Mouse (Mus musculus) ZHBTc4 (cell line): Measurements from ENCODE around the gene Tmem164.
A peak's percentile ranks its signal among the peaks of the same experiment; 100 is the strongest.

Source experiments
- DNase-seq: peaks from one replicate; pipeline ENCODE4 v3.0.0-alpha.2; 2011; ENCODE audit warnings: low read depth, low spot score

Gene Tmem164

DNA sequence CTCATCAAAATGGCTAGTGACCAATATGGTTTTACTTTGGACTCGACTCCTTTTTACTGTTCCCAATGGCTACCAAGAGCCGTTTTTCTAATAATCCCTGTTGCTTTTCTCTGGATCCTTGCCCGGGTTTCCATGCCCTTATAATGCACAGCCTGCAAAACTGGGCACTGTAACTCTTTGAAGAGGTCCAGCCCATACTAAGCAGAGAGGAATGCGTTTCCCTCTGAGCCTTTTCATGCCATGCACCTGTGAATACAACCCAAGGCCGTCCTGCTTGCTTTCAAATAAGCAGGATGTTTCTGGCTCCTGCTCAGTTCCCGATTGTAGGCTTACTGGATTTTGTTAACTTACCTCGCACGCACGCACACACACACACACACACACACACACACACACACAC, 7.3 kb downstream of the Tmem164 start:
- no peak for DNase-seq

DNA sequence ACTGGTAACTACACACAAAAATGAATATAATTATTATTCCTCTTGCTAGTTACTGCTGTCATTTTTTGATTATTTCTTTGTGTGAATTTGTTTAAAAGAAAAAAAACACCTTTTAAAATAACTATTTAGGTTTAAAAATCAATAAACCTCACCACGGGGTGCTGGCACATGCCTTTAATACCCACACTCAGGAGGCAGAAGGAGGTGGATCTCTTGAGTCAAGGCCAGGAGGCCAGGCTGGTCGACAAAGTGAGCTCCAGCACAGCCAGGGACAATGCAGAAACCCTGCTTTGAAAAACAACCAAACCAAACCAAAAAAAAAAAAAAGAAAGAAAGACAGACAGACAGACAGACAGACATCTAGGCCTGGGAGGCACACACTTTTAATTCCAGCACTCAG, 12.1 kb downstream of the Tmem164 start:
- no peak for DNase-seq

DNA sequence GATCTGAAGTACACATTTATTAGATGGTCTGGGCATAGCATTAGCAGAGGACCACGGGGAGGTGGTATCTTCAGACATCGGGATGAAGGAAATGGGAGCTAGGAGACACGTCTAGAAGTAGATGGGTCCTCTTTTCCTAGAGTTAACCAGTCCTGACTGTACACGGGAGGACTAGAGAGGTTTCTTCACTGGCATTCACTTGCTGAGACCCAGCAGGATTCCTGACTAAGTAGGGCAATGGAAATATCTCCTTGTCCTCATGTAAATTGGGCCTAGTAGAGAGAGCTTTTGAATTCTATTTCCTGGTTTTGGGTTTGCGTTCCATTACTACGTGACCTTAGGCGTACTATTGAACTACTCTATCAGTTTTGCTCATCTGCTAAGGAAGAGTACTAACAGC, 13.1 kb downstream of the Tmem164 start:
- DNase-seq, result no peak

DNA sequence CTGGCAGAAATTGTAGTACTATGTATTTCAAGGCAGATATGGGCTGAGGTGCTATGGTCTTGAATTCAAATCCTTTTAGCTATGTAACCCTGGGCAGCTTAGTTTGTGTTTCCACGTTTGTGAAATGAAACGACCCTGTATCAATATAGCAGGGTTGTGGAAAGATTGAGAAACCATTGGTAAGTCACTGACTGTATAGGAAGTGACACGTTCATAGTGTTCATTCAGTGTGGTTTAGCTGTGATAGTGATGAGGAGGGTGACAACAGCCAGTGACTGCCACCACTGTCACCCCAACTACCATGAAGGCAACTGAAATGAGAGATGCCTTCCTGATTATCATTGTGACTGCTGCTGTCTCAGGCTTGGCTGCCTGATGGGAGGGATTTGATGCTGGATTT, 13.7 kb downstream of the Tmem164 start:
- no peak for DNase-seq

DNA sequence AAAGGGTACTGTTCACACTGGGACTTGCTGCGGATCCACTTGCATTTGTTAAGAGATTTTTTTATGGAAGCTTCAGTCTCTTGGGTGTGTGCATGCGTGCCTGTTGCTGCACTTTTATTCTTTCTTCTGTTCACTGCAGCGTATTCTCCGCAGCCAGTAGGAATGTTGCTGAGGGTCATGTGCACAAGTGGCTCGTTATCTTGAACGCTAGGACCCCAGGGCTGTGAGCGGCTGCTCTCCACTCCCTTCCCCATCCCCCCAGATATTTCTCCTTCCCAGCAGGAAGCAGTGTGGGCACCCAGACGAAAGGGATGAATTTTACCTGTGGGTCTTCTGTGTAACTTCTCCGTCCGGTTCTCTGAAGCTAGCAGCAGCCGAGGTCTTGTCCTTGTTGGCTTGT, 15.6 kb downstream of the Tmem164 start:
- no peak for DNase-seq

DNA sequence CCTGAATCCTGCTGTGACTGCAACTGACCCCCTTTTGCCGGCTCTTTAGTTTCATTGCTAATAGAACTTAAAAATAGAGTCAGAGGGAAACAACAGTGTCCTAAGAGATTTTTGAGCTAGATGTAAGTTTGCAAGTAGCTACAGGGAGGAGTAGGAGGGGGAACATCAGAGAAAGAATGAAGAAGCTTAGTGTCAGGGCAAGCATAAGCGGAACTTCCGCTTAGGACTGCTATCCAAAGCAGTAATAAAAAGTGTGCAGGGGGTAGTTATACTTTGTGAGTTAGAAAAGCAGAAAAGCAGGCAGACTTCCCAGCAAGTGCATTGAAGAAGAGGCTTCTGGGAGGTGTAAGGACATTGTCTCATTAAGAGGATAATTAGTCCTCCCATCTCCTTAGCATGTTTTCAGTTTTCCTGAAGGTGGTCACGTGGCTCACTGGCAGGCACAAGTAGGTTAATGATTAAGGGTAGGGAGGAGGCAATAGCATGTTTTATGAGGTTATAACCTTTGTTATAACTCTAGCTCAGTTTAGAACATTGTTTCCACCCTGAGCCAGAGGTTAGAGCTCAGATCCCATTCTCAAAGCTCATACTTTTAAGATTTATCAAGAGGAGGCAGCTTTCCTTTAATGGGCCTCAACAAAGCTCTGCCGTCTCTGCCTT, 16.5 kb downstream of the Tmem164 start:
- no peak for DNase-seq

DNA sequence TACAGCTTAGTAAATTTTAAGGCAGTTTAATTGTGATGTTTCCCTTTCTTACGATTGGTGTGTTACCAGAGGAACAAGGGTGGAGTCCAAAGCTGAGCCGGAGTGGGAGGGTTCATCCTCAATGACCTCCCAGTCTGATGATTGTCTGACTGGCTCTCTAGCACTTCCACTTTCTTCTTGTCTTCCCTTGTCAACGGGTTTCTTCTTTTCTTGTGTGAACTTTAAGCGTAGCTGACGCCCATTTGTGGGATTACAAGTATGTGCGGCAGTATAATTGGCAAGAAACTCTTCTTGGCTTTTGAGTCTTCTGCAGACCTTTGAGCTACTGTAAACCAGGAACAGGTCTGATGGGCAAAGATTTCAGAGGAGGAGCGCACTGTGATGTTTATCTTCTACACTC, 17.0 kb downstream of the Tmem164 start:
- DNase-seq, result peak; percentile 27

DNA sequence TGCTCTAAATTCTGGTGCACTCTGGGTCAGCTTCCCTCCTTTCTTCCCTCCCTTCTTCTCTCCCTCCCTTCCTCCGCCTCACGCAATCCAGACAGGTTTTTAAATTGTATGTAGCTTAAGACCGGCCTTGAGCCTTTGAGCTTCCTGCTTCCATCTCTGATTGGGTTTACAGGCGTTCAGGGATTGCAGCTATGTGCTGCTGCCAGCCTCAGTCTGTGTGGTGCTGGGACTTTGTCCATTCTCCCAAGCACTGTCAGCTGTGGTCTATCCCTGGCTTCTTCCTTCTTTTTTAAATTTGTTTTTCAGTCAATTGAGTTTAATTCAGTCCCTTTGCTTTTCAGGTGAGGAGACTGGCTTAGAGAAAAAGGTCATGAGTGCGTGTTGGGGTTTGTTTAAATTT, 20.9 kb downstream of the Tmem164 start:
- DNase-seq, result no peak

DNA sequence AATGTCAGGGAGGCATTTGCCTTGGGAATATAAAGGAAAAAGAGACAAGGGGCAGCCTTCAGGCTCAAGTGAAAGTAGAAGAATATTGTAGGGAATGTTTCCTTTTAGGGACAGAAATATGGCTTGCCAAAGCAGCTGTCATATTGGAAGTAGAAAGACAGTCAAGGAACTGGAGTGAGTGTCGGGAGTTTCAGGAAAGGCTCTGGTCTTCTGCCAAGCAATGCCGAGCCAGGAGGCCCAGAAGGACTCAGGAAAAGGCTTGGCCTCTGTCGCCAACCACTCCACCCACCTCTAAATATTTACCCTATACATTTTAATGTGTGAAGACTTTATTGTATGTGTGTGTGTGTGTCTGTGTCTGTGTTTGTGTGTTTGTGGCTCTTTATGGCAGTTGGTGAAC, 21.4 kb downstream of the Tmem164 start:
- DNase-seq, result no peak

DNA sequence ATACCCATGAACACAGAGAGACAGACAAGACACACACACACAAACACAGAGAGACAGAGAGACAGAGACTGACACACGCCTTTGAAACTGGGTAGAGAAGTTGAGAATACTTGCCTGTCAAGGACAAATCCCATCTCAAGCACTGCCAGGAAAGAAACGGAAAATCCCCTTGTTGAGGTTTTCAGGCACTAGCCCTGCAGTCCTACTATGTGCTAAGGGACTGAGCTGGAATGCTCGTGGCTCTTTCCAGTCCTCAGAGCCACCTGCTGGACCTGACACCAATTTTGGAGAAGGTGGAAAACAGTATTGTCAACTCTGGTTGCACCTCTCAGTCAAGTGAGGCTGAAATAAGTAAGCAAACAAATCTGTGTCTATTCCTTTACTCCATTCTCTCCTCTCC, 22.7 kb downstream of the Tmem164 start:
- DNase-seq, result no peak

DNA sequence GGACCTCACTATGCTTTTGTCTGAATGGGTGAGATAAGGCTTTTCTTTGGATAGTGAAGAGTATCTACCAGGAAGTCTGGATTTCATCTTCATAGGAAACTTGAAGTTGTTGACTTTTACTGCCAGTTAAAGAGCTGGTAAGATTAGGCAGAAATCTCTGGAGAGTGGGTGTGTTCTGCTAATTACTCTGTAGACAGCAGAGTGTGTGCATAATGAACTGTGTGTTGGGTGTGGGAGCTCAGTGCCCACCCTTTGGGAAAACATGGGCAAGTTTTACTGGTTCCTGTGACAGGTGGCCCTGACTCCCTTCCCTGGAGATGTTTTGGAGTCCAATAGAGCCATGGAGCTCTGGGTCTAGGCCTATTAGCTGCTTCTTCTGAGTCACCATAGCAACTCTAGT, 27.1 kb downstream of the Tmem164 start:
- DNase-seq, result no peak

DNA sequence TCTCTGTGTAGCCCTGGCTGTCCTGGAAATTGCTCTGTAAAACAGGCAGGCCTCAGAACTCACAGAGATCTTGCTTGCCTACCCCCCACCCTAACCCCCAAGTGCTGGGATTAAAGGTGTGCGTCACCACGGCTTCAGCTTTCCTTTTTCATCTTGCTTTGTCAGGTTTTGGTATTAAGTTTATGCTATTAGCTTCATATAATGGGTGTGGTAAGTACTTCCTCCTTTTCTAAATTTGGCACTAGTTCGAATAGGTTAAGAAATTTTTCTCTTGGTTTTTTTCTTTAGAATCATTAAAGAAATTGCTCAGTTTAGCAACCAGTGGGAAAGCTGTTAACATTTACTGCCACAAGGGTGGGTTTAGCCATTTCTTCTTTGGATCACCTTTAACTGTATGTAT, 34.8 kb downstream of the Tmem164 start:
- no peak for DNase-seq

DNA sequence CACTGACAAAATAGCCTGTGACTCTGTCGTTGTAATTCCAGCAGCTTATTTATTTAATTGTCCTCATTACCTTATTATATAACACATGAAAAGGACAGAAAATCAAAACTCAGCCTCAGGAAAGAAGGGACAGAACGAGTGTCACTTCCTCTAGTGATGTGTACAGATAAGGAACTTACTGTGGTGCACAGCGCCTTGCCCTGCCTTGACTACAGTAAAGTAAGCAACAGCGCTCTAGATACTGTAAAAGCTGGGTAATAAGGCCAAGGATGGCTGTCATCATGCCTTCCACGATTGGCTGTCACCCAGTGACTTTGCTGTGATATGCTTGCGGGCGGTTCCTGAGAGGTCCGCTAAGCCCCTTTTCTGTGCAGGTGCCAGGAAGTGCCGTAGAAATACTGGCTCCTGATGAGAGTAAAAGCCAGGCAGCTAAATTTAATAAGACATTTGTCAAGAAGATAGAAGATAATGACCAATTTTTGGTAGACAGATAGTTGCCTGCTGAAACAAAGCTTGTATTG, 36.8 kb downstream of the Tmem164 start:
- no peak for DNase-seq

DNA sequence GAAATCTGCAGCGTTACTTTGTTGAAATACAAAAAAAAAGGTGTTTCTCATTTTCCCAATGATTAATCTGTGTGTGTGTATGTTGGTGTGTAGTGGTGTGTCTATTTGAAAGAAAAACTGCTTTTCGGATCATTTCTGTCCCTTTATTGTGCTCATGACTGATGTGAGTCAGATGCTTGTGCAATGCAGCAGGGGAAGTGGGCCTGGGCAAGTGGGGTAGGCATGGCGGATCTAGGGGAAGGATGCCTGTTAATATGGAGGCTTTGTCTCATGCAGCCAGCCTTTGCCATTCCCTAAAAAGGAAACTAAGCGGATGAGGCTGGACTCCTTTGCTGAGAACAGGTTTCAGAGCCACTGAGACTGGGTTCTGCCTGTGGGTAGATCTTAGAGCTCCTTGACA, 37.6 kb downstream of the Tmem164 start:
- DNase-seq, result no peak

DNA sequence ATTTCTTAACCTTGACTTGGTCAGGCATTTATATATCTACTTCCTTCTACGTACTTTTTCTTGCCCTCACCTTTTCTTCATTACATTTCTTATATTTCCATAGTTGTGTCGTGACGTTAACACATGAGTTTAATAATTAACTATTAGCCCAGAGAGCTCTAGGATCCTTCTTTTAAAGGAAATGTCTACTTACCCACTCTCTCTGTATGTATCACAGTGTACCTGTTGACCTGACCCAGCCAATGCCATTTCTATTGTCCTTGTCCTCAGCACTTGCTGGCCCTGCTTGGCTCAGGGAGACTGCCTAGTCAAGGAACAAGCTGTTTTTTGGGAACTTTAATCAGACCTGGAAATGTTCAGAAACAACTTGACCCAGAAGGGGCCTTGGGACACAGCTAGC, 40.7 kb downstream of the Tmem164 start:
- no peak for DNase-seq

DNA sequence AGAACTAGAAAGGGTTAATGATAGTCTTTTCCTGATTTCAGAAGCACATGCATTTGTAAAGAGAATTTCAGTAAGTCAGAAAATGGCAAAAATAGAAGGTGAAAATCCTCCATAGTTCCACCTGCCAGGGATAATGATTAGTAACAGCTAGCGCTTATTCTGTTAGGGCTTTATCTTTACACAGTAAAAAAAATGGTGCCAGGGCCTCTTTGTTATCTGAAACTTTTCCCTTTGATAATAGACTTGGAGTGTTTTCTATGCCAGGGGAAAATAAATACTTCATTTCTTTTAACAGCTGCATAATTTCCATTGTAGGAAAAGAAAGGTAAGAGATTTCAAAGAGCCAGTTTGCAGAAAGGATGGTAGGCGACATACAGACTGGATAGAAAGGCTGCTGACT, 43.0 kb downstream of the Tmem164 start:
- no peak for DNase-seq

DNA sequence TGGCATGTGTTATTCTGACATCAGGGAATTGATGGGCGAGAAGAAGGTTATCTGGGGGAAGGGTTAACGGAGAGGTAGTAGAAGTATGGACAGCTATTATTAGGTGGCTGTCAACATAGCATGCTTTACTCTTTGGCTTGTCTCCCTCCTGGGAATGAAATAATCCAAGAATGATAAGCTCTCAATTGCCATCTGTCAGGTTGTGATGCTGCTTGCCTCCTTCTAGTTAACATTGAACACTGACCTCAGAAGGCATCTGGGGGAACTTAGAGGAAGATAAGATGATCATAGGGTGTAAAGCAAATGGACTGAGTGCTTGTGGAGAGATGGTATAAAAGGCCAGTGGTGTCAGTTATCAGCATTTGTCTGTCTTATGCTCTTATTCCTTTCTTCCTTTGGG, 44.4 kb downstream of the Tmem164 start:
- no peak for DNase-seq

DNA sequence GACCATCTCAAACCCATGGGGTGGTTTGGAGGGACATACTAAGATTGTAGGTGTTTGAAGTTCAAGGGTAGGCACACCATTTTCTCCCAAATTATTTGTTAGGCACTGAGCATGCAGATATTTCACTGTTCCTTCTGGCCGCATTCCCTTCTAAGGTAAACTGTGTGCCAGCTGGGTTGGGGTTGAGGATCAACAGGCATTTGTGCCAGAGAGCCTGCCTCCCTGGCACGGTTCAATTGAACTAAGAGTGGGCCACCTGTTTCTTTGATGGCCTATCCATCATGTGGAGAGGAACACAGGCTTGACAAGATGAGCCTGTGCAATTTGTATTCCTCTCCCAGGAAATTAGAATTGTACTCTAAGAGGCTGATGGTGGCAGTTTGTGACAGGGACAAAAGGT, 45.1 kb downstream of the Tmem164 start:
- DNase-seq, result no peak

DNA sequence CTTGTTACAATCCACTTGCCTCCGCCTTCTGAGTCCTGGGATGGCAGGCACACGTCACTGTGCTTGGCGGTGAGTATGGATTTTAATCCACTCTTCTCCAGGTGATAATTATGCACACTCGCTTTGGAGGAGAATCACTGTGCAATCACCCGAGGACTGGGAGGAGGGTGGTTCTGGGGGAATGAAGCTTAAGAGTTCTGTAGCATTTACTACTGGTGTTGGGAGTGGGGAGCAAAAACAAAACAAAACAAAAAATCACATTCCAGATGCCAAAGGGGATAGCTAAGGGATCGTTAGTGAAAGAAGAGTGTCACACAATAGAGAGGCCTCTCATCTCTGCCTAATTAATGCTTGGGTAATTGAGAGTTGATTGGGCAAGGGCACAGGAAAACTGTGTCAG, 46.6 kb downstream of the Tmem164 start:
- DNase-seq, result no peak

DNA sequence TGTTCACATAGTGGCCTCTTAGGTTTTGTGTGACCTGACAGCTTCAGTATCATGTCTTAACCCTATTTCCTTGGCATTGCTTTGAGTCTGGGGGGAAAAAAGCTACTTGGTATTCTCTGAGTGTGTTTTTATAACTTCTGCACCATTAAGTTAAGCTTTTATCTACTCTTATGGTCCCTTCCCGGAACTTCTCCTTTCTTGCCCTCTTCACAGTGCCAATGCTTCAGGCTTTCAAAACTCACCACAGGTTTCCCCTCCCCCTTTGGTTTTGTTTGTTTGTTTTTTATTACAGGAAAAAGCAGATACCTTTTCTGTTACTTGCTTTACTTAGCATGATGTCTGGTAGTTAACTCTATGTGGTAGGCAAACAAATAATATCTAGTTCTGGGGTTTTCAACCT, 47.8 kb downstream of the Tmem164 start:
- no peak for DNase-seq

DNA sequence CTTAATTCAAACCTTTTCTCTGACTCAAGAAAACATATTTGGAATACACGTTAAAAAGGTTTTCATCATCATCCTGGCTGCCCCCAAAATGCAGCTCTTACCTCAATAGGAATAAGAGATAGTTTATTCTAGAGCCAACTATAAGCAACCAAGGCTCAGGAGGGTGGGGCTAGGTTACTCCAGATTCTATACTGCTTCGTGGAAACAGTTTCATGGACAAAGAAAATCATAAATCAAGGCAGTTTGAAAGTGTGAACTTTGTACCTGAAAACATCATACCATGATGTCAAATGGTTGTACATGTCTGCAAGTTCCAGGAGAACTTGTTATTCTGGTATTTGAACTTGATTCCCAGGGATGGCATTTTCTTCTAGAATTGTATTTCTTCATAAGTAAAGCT, 48.3 kb downstream of the Tmem164 start:
- no peak for DNase-seq

DNA sequence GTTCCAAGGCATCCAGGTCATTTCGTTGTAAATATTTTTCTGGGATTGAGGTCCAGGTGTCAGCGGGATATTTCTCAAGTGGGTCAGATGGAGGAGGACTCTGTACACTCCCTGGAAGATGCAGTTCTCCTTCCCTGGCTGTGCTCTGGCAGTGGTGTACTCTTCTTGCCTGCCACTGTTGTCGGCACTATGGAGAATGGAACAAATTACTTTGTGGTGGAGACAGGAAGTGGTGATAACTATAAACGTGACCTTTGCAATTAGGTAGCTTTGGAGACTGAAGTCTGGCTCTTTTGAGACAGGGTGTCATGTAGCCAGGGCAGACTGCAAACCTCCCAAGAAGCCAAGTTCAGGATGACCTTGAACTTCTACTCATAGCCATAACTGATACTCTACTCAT, 55.9 kb downstream of the Tmem164 start:
- DNase-seq, result no peak

DNA sequence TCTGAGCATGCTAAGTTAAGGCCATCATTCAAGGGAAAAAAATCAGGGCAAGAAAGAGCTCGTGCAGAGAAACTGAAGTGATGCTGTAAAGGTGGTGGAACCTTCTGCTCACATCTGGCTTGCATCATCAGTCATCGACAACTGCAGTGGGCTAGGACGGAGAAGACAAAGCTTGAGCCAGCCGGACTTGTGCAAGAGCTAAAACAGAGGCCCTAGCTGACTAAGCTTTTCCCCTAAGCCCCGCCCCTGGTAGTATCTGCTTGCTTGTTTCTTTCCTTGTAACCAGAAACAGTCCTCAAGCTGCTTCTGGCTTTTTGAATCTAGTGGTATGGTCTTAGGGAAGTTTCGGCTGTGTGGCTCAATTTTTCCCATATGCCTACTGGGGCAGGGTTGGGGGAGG, 56.5 kb downstream of the Tmem164 start:
- peak; percentile 13 for DNase-seq

DNA sequence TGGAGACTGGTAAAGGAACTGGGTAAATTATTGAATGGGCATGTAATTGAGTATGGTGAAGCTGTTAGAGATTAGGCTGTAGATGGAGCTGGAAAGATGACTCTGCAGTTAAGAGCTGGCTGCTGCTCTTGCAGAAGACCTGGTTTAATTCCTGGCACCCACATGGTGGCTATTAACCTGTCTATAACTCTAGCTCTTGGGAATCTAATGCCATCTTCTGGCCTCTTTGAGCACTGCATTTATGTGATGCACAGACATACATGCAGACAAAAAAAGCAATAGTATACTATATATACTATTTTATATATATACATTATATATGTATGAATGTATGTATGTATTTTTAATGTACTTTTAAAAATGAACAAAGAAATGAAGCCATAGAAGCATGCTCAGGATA, 66.2 kb downstream of the Tmem164 start:
- peak; percentile 8 for DNase-seq
